Mouse (Mus musculus) hematopoietic stem cell, adult 5-6 weeks (primary cell): ENCODE data around the gene Kcnk1. TPM values are rescaled to one million over a fixed set of nuclear protein-coding genes. Genes with fewer than 3 reads are reported as not detected.
A peak's percentile ranks its signal among the peaks of the same experiment; 100 is the strongest.

Source experiments
- ATAC-seq, 2 experiments: fragments of 125-278 bp in 1 of 2; replicated peaks in 1 of 2; 2 replicates each; pipeline ENCODE4 v1.8.0; 2016 to 2017; ENCODE audit warnings: inconsistent platforms in 2 of 2, mild to moderate bottlenecking in 2 of 2, moderate number of reproducible peaks in 2 of 2, low read depth in 1 of 2, moderate TSS enrichment in 1 of 2; ENCODE audit not compliant: low FRiP score in 2 of 2, poor library complexity in 2 of 2, severe bottlenecking in 2 of 2, insufficient read depth in 1 of 2, low TSS enrichment in 1 of 2
- total RNA-seq: library from RNA; stranded (forward); fragments of 172-1452, 232-1000 nt; gene quantifications from 2 replicates; pipeline ENCODE4 v1.2.3, GENCODE M21; 2017

The Kcnk1 gene
- total RNA-seq, 1 experiment from 2014 or later: not detected

GRCm38 (mm10) chr8:126075400-126075799 is 80.4 kb downstream of the Kcnk1 start:
- ATAC-seq: peak; percentile 73 to 74

Other genes starting within 250 kb of the Kcnk1 start
- gene Pcnx2, start 96.9 kb upstream of the Kcnk1 start, total RNA-seq: not detected in 2 replicates
- not detected in 2 replicates for gene Map3k21, start 84.7 kb upstream of the Kcnk1 start, total RNA-seq